Mouse (Mus musculus): ENCODE data around the gene Esr2. TPM values are rescaled to one million over a fixed set of nuclear protein-coding genes. Genes with fewer than 3 reads are reported as not detected.
A peak's percentile ranks its signal among the peaks of the same experiment; 100 is the strongest.

Esr2 gene
- polyA plus RNA-seq, 1 experiment from 2014 or later = 0.46 TPM

DNA sequence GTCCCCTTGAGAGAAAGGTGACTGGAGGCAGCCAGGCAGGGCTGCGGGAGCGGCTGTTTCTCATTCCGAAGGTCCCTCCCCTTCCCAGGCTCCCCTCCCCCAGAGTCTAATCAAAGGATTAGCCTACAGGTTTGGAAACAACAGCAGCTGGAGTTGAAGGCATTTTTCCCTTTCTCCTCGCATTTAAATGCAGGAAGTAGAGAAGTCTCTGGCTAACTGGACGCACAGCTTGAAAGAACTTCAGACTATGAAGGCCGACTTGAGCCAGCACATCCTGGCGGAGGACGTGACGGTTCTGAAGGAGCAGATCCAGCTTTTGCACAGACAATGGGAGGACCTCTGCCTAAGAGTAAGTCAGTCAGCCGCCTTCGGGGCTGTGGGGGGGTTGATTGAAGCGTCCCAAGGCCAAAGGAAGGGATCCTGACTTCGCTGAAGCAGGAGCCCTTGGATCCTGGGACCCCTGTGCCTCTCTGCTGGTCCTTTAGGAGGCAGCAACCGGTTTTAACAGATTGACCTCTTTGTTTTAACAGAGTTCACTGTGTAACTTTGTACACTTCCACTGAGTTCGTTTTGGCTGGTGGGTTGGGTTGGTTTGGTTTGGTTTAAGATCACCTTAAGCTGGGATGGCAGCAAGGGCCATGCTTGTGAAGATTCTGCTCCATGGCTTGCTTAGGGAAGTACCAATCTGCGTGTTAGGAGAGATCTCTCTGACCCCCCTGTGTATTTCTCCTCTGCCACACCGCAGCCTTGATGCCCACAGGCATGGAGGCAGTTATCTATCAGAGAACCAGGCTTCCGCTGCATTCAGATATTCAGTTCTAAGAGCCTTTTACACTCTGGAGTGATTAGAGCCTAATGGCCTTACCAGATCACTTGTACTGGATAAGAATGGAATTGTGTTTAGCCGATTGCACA is 104.9 kb downstream of the Esr2 start:
- DNase-seq = peak; percentile 64
- Histone ChIP-seq H3K9ac (peak overlapping the region; percentile 41; the same call in 1 of the 2 replicates), H3K27ac (ENCODE audit: low read depth) (peak overlapping the region; percentile 59), H3K4me2 (peak overlapping the region; percentile 47), H3K9me3 (ENCODE audit: low read depth, low read length) (no peaks in the 10 kb centered on the region), H3K36me3 (ENCODE audit: insufficient read depth) (peaks cover 30% of the 10 kb centered on the region; the same call in 1 of the 2 replicates), H3K4me1 (ENCODE audit: insufficient read depth) (no peaks in the 10 kb centered on the region; the same call in 1 of the 2 replicates), H3K4me3 (ENCODE audit: low read depth, low read length) (peak overlapping the region; percentile 21), H3K27me3 (ENCODE audit: insufficient read depth, low read length) (no peaks in the 10 kb centered on the region)
- TF ChIP-seq CTCF (IDR thresholded peaks at IDR 0.05; ENCODE audit: low read depth) = no peak; the same call in 1 of the 2 replicates
- WGBS = 22% methylated on average over 19 of the region's 19 CpGs
- ATAC-seq (ENCODE audit: insufficient read depth) = peak; percentile 56

Other genes with a start within 250 kb of the Esr2 start
- not detected in 2 replicates for gene Tex21, start 69.5 kb upstream of the Esr2 start, polyA plus RNA-seq (2014; fragmentation: Nextera tagmentation; extraction: Ambion mirVana)
- gene Mthfd1, start 78.0 kb upstream of the Esr2 start, polyA plus RNA-seq (2014; fragmentation: Nextera tagmentation; extraction: Ambion mirVana) = 99.8 and 104 TPM in 2 replicates
- 24.2 and 25.7 TPM in 2 replicates for gene Akap5, start 147.6 kb upstream of the Esr2 start, polyA plus RNA-seq (2014; fragmentation: Nextera tagmentation; extraction: Ambion mirVana)
- 18.4 and 19.4 TPM in 2 replicates for gene Zbtb25, start 192.3 kb upstream of the Esr2 start, polyA plus RNA-seq (2014; fragmentation: Nextera tagmentation; extraction: Ambion mirVana)
- gene Zbtb1, start 193.0 kb upstream of the Esr2 start, polyA plus RNA-seq (2014; fragmentation: Nextera tagmentation; extraction: Ambion mirVana) = 12.6 and 13.2 TPM in 2 replicates
- 6.0 TPM in 2 replicates for gene Hspa2, start 226.9 kb upstream of the Esr2 start, polyA plus RNA-seq (2014; fragmentation: Nextera tagmentation; extraction: Ambion mirVana)
- gene Ppp1r36, start 240.3 kb upstream of the Esr2 start, polyA plus RNA-seq (2014; fragmentation: Nextera tagmentation; extraction: Ambion mirVana) = 2.8 and 3.2 TPM in 2 replicates

Data from lung, embryonic 14.5 days (tissue).